Mouse (Mus musculus): ENCODE measurements around the gene Them5. TPM values are rescaled to one million over a fixed set of nuclear protein-coding genes. Genes with fewer than 3 reads are reported as not detected.

Them5 gene
- polyA plus RNA-seq, 1 experiment: not detected

DNA sequence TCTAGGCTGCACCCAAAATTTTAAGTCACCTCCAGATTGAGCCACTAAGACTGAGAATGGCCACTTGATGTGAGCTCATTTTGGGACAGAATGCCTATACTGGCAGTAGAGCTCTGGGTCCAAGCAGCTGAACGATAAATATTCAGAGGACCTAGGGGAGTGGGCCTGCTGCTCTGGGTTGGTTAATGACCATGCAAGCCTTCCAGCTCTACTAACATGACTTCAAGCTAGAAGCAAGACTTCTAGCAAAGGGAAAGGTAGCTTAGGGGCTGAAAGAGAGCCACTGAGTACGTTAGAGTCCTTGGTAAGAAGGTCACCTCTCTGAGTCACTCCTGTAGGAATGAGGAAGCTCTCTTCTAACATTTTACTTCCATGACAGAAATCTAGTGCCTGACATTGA is 50.2 kb downstream of the Them5 start:
- Histone ChIP-seq H3K4me3 (ENCODE audit: insufficient read depth, low read length) (no peak overlapping the region), H3K4me1 (ENCODE audit: control insufficient read depth, insufficient read depth, low read length) (no peaks in the 10 kb centered on the region), H3K27ac (ENCODE audit: insufficient read depth, low read length) (no peak overlapping the region)
- TF ChIP-seq CTCF (IDR thresholded peaks at IDR 0.05; ENCODE audit: extremely low read depth, insufficient read depth, low read length): no peak

GRCm38 (mm10) chr3:94393049-94393448 is 51.1 kb downstream of the Them5 start:
- TF ChIP-seq POLR2A (IDR thresholded peaks at IDR 0.05; ENCODE audit: extremely low read depth, insufficient read depth, low read length) (no peak), CTCF (IDR thresholded peaks at IDR 0.05; ENCODE audit: extremely low read depth, insufficient read depth, low read length) (no peak)
- no peak overlapping the region for H3K27ac ChIP-seq (ENCODE audit: insufficient read depth, low read length)
- no peak overlapping the region for H3K4me3 ChIP-seq (ENCODE audit: insufficient read depth, low read length)
- H3K4me1 ChIP-seq (ENCODE audit: control insufficient read depth, insufficient read depth, low read length): no peaks in the 10 kb centered on the region

DNA sequence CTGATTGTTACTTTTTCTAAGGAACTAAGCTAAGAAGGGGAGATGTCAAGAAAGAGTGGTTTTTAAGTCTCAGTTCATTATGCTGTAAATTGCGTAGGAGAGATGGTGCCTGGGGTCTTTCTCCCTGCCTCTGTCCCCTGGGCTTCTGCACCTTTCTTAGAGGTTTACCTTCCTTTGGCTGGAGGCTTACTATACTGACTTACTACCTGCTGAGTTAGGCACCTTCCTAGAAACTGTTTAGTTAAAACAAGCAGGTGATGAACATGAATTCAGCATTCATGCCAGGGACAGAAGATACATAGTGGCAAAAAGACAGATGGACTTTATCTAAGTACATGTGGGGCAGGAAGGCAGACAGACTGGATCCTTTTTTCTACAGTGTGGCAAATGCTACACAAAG is 54.4 kb downstream of the Them5 start:
- H3K27ac ChIP-seq (ENCODE audit: insufficient read depth, low read length): no peak overlapping the region
- H3K4me1 ChIP-seq (ENCODE audit: control insufficient read depth, insufficient read depth, low read length): peaks cover 2% of the 10 kb centered on the region; the same call in 1 of the 2 replicates
- no peak overlapping the region for H3K4me3 ChIP-seq (ENCODE audit: insufficient read depth, low read length)
- TF ChIP-seq POLR2A (IDR thresholded peaks at IDR 0.05; ENCODE audit: extremely low read depth, insufficient read depth, low read length): no peak
- TF ChIP-seq CTCF (IDR thresholded peaks at IDR 0.05; ENCODE audit: extremely low read depth, insufficient read depth, low read length): no peak

DNA sequence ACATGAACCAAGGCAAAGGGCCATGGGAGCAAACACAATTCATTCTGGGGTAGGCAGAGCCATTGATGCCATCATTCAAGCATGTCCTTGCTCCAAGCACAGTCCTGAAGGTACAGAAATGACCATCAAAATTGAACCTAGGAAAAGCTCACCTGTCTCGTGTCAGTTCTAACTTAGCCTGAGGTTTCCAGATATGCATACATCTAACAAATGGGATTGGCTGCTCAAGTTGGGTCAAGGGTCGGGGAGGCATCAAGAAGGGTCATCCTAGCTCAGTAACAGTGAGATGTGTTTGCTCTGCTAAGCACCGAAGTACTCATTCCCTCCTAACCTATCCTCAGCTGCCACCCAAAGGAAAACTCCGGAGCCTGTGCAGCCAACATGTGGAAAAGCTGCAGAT is 55.0 kb downstream of the Them5 start:
- H3K4me3 ChIP-seq (ENCODE audit: insufficient read depth, low read length): no peak overlapping the region
- no peak overlapping the region for H3K27ac ChIP-seq (ENCODE audit: insufficient read depth, low read length)
- H3K4me1 ChIP-seq (ENCODE audit: control insufficient read depth, insufficient read depth, low read length): peaks cover 2% of the 10 kb centered on the region; the same call in 1 of the 2 replicates
- TF ChIP-seq POLR2A (IDR thresholded peaks at IDR 0.05; ENCODE audit: extremely low read depth, insufficient read depth, low read length): no peak
- no peak for TF ChIP-seq CTCF (IDR thresholded peaks at IDR 0.05; ENCODE audit: extremely low read depth, insufficient read depth, low read length)

Other genes starting within 250 kb of the Them5 start
- gene Gm10696, start 163.9 kb upstream of the Them5 start, polyA plus RNA-seq (2012; rRNA removed): not detected in 2 replicates
- not detected in 2 replicates for gene Gm5286, start 145.4 kb upstream of the Them5 start, polyA plus RNA-seq (2012; rRNA removed)
- not detected in 2 replicates for gene Gm4778, start 78.1 kb upstream of the Them5 start, polyA plus RNA-seq (2012; rRNA removed)
- gene Them4, start 32.0 kb upstream of the Them5 start, polyA plus RNA-seq (2012; rRNA removed): 19.3 and 22.3 TPM in 2 replicates
- gene C2cd4d, start 20.3 kb downstream of the Them5 start, polyA plus RNA-seq (2012; rRNA removed): 0.61 and 0.70 TPM in 2 replicates
- gene Rorc, start 30.7 kb downstream of the Them5 start, polyA plus RNA-seq (2012; rRNA removed): 1.9 and 2.0 TPM in 2 replicates
- 0.46 and 0.51 TPM in 2 replicates for gene Lingo4, start 56.4 kb downstream of the Them5 start, polyA plus RNA-seq (2012; rRNA removed)
- 15.2 and 15.5 TPM in 2 replicates for gene Tdrkh, start 71.2 kb downstream of the Them5 start, polyA plus RNA-seq (2012; rRNA removed)
- gene Mrpl9, start 101.2 kb downstream of the Them5 start, polyA plus RNA-seq (2012; rRNA removed): 46.0 and 47.9 TPM in 2 replicates
- gene Oaz3, start 101.8 kb downstream of the Them5 start, polyA plus RNA-seq (2012; rRNA removed): 0.15 and 0.25 TPM in 2 replicates
- 314 and 357 TPM in 2 replicates for gene Celf3, start 136.2 kb downstream of the Them5 start, polyA plus RNA-seq (2012; rRNA removed)
- gene Riiad1, start 138.2 kb downstream of the Them5 start, polyA plus RNA-seq (2012; rRNA removed): 3.2 and 4.1 TPM in 2 replicates
- 47.7 and 50.6 TPM in 2 replicates for gene Snx27, start 240.6 kb downstream of the Them5 start, polyA plus RNA-seq (2012; rRNA removed)

Data from cortical plate, adult 2 months (tissue).